Mouse (Mus musculus): ENCODE data around the gene Otop3. TPM values are rescaled to one million over a fixed set of nuclear protein-coding genes. Genes with fewer than 3 reads are reported as not detected.

Otop3 gene
- polyA plus RNA-seq, 1 experiment from 2014 or later: not detected

GRCm38 (mm10) chr11:115319704-115320383 lies 14.7 kb upstream of the Otop3 start:
- Histone ChIP-seq H3K9ac (no peak overlapping the region), H3K27me3 (peaks cover 100% of the 10 kb centered on the region), H3K4me1 (peaks cover 8% of the 10 kb centered on the region), H3K36me3 (no peaks in the 10 kb centered on the region), H3K4me3 (no peak overlapping the region), H3K27ac (no peak overlapping the region), H3K4me2 (replicated peaks) (no peak overlapping the region), H3K9me3 (no peaks in the 10 kb centered on the region)
- 4% methylated on average over 15 of the region's 18 CpGs for whole genome bisulfite sequencing
- ATAC-seq (ENCODE audit: insufficient number of reproducible peaks, insufficient read depth, low FRiP score, low TSS enrichment): no peak

GRCm38 (mm10) chr11:115321906-115322693 lies 12.4 kb upstream of the Otop3 start, which contains the start of gene Ush1g:
Ush1g (minus strand) TSS chr11:115322041.
- H3K27me3 ChIP-seq: peaks cover 92% of the 10 kb centered on the region
- WGBS: 6% methylated on average over 35 of the region's 35 CpGs
- H3K9me3 ChIP-seq: no peaks in the 10 kb centered on the region
- no peak for ATAC-seq (ENCODE audit: insufficient number of reproducible peaks, insufficient read depth, low FRiP score, low TSS enrichment)
- peak within 1 kb of the TSS; percentile 29 for H3K4me2 ChIP-seq (replicated peaks)
- H3K9ac ChIP-seq: peak within 1 kb of the TSS; percentile 29; the same call in 1 of the 2 replicates
- H3K27ac ChIP-seq: no peak within 1 kb of the TSS
- H3K4me3 ChIP-seq: peak within 1 kb of the TSS; percentile 18
- peaks cover 8% of the 10 kb centered on the region for H3K4me1 ChIP-seq
- no peaks in the 10 kb centered on the region for H3K36me3 ChIP-seq

- no peaks in the 10 kb centered on the region for H3K9me3 ChIP-seq
- no peak overlapping the region for H3K27ac ChIP-seq
- peaks cover 8% of the 10 kb centered on the region for H3K4me1 ChIP-seq
- no peak for ATAC-seq (ENCODE audit: insufficient number of reproducible peaks, insufficient read depth, low FRiP score, low TSS enrichment)
- no peaks in the 10 kb centered on the region for H3K36me3 ChIP-seq
- no peak overlapping the region for H3K9ac ChIP-seq
- H3K27me3 ChIP-seq: peaks cover 85% of the 10 kb centered on the region
- H3K4me3 ChIP-seq: no peak overlapping the region
- no peak overlapping the region for H3K4me2 ChIP-seq (replicated peaks)
- WGBS: 22% methylated on average over 31 of the region's 32 CpGs
Measured at GRCm38 (mm10) chr11:115323354-115323753, 11.2 kb upstream of the Otop3 start.

GRCm38 (mm10) chr11:115326730-115327129 lies 7.8 kb upstream of the Otop3 start:
- no peaks in the 10 kb centered on the region for H3K9me3 ChIP-seq
- no peak overlapping the region for H3K4me2 ChIP-seq (replicated peaks)
- no peak for ATAC-seq (ENCODE audit: insufficient number of reproducible peaks, insufficient read depth, low FRiP score, low TSS enrichment)
- H3K36me3 ChIP-seq: no peaks in the 10 kb centered on the region
- H3K27me3 ChIP-seq: peaks cover 64% of the 10 kb centered on the region
- peaks cover 7% of the 10 kb centered on the region for H3K4me1 ChIP-seq
- H3K9ac ChIP-seq: no peak overlapping the region
- no peak overlapping the region for H3K4me3 ChIP-seq
- H3K27ac ChIP-seq: no peak overlapping the region
- WGBS: 71% methylated on average over 7 of the region's 7 CpGs

- H3K27me3 ChIP-seq: peaks cover 64% of the 10 kb centered on the region
- no peak overlapping the region for H3K4me3 ChIP-seq
- H3K36me3 ChIP-seq: no peaks in the 10 kb centered on the region
- H3K9ac ChIP-seq: no peak overlapping the region
- H3K4me1 ChIP-seq: peaks cover 1% of the 10 kb centered on the region; the same call in 1 of the 2 replicates
- H3K4me2 ChIP-seq (replicated peaks): no peak overlapping the region
- H3K9me3 ChIP-seq: no peaks in the 10 kb centered on the region
- no peak for ATAC-seq (ENCODE audit: insufficient number of reproducible peaks, insufficient read depth, low FRiP score, low TSS enrichment)
- no peak overlapping the region for H3K27ac ChIP-seq
- 64% methylated on average over 15 of the region's 15 CpGs for WGBS
Measured at GRCm38 (mm10) chr11:115329339-115329738, 5.2 kb upstream of the Otop3 start.

- WGBS: 54% methylated on average over 12 of the region's 12 CpGs
- no peaks in the 10 kb centered on the region for H3K9me3 ChIP-seq
- H3K9ac ChIP-seq: no peak overlapping the region
- no peaks in the 10 kb centered on the region for H3K36me3 ChIP-seq
- peaks cover 4% of the 10 kb centered on the region; the same call in 1 of the 2 replicates for H3K4me1 ChIP-seq
- no peak overlapping the region for H3K27ac ChIP-seq
- no peak overlapping the region for H3K4me3 ChIP-seq
- H3K27me3 ChIP-seq: peaks cover 71% of the 10 kb centered on the region
- no peak for ATAC-seq (ENCODE audit: insufficient number of reproducible peaks, insufficient read depth, low FRiP score, low TSS enrichment)
- H3K4me2 ChIP-seq (replicated peaks): no peak overlapping the region
Measured at GRCm38 (mm10) chr11:115335223-115335622, 692 bp downstream of the Otop3 start.

- no peak for ATAC-seq (ENCODE audit: insufficient number of reproducible peaks, insufficient read depth, low FRiP score, low TSS enrichment)
- Histone ChIP-seq H3K4me2 (replicated peaks) (no peak overlapping the region), H3K27me3 (peaks cover 75% of the 10 kb centered on the region), H3K36me3 (no peaks in the 10 kb centered on the region), H3K4me1 (peaks cover 4% of the 10 kb centered on the region; the same call in 1 of the 2 replicates), H3K4me3 (no peak overlapping the region), H3K9ac (no peak overlapping the region), H3K27ac (no peak overlapping the region), H3K9me3 (no peaks in the 10 kb centered on the region)
- 10% methylated on average over 6 of the region's 6 CpGs for WGBS
Measured at GRCm38 (mm10) chr11:115336115-115336514, 1.6 kb downstream of the Otop3 start.

- no peaks in the 10 kb centered on the region for H3K36me3 ChIP-seq
- no peak for ATAC-seq (ENCODE audit: insufficient number of reproducible peaks, insufficient read depth, low FRiP score, low TSS enrichment)
- H3K4me2 ChIP-seq (replicated peaks): no peak overlapping the region
- H3K27ac ChIP-seq: no peak overlapping the region
- H3K9me3 ChIP-seq: no peaks in the 10 kb centered on the region
- H3K9ac ChIP-seq: no peak overlapping the region; the same call in 1 of the 2 replicates
- H3K27me3 ChIP-seq: peaks cover 74% of the 10 kb centered on the region
- no peak overlapping the region for H3K4me3 ChIP-seq
- peaks cover 4% of the 10 kb centered on the region; the same call in 1 of the 2 replicates for H3K4me1 ChIP-seq
- 50% methylated on average over 3 of the region's 3 CpGs for WGBS
Measured at GRCm38 (mm10) chr11:115337350-115337749, 2.8 kb downstream of the Otop3 start.

- H3K9ac ChIP-seq: no peak overlapping the region; the same call in 1 of the 2 replicates
- no peak for ATAC-seq (ENCODE audit: insufficient number of reproducible peaks, insufficient read depth, low FRiP score, low TSS enrichment)
- WGBS: 63% methylated on average over 1 of the region's 1 CpGs
- no peak overlapping the region for H3K4me2 ChIP-seq (replicated peaks)
- H3K27me3 ChIP-seq: peaks cover 69% of the 10 kb centered on the region
- no peaks in the 10 kb centered on the region for H3K9me3 ChIP-seq
- no peak overlapping the region for H3K27ac ChIP-seq
- H3K36me3 ChIP-seq: no peaks in the 10 kb centered on the region
- no peak overlapping the region for H3K4me3 ChIP-seq
- peaks cover 4% of the 10 kb centered on the region; the same call in 1 of the 2 replicates for H3K4me1 ChIP-seq
Measured at GRCm38 (mm10) chr11:115337826-115338225, 3.3 kb downstream of the Otop3 start.

- no peak overlapping the region for H3K4me3 ChIP-seq
- no peak overlapping the region for H3K27ac ChIP-seq
- ATAC-seq (ENCODE audit: insufficient number of reproducible peaks, insufficient read depth, low FRiP score, low TSS enrichment): no peak
- no peak overlapping the region for H3K4me2 ChIP-seq (replicated peaks)
- H3K9ac ChIP-seq: no peak overlapping the region
- WGBS: 71% methylated on average over 2 of the region's 2 CpGs
- peaks cover 17% of the 10 kb centered on the region for H3K4me1 ChIP-seq
- peaks cover 54% of the 10 kb centered on the region for H3K27me3 ChIP-seq
- no peaks in the 10 kb centered on the region for H3K36me3 ChIP-seq
- no peaks in the 10 kb centered on the region for H3K9me3 ChIP-seq
Measured at GRCm38 (mm10) chr11:115341246-115341645, 6.7 kb downstream of the Otop3 start.

- no peak for ATAC-seq (ENCODE audit: insufficient number of reproducible peaks, insufficient read depth, low FRiP score, low TSS enrichment)
- Histone ChIP-seq H3K9ac (no peak overlapping the region), H3K27ac (no peak overlapping the region), H3K27me3 (peaks cover 52% of the 10 kb centered on the region), H3K4me1 (peaks cover 19% of the 10 kb centered on the region), H3K4me3 (no peak overlapping the region), H3K9me3 (no peaks in the 10 kb centered on the region), H3K36me3 (no peaks in the 10 kb centered on the region), H3K4me2 (replicated peaks) (no peak overlapping the region)
- 69% methylated on average over 6 of the region's 6 CpGs for WGBS
Measured at GRCm38 (mm10) chr11:115341866-115342265, 7.3 kb downstream of the Otop3 start.

- Histone ChIP-seq H3K4me2 (replicated peaks) (no peak overlapping the region), H3K9me3 (no peaks in the 10 kb centered on the region), H3K4me3 (no peak overlapping the region), H3K36me3 (no peaks in the 10 kb centered on the region), H3K4me1 (peaks cover 19% of the 10 kb centered on the region), H3K27me3 (peaks cover 41% of the 10 kb centered on the region), H3K27ac (peak overlapping the region; percentile 7; the same call in 1 of the 2 replicates), H3K9ac (peak overlapping the region; percentile 2; the same call in 1 of the 2 replicates)
- ATAC-seq (ENCODE audit: insufficient number of reproducible peaks, insufficient read depth, low FRiP score, low TSS enrichment): no peak
- WGBS: 8% methylated on average over 12 of the region's 12 CpGs
Measured at GRCm38 (mm10) chr11:115344967-115345366, 10.4 kb downstream of the Otop3 start.

Measured in embryonic facial prominence, embryonic 12.5 days (tissue).